Mouse (Mus musculus) ES-Bruce4 (cell line): ENCODE results near the gene Zdhhc14.

Experiments
- CTCF ChIP-seq: IDR thresholded peaks from one replicate; pipeline ENCODE4 v1.8.1; 2011; ENCODE audit warnings: low read depth, low read length
- EP300 ChIP-seq: IDR thresholded peaks from 2 replicates; pipeline ENCODE4 v1.6.1; 2011; ENCODE audit warnings: low read depth, low read length; ENCODE audit not compliant: insufficient read depth
- POLR2A ChIP-seq: IDR thresholded peaks from one replicate; pipeline ENCODE4 v1.8.1; 2011; ENCODE audit warnings: low read length; ENCODE audit not compliant: insufficient read depth

GRCm38 (mm10) chr17:5748501-5748894, 256.1 kb downstream of the Zdhhc14 start:
- no peak for TF ChIP-seq CTCF
- no peak for TF ChIP-seq EP300
- TF ChIP-seq POLR2A = no peak
